ENCODE assay signal across 8 mouse cellular contexts in genomic region chr2:118548421-118549221, GRCm38 (mm10). TPM values are rescaled to one million over a fixed set of nuclear protein-coding genes. Genes with fewer than 3 reads are reported as not detected.
DNase-seq lines count a peak whose midpoint lies in the region; ATAC-seq and TF ChIP-seq lines count a peak whose summit lies in the region.

No protein-coding gene starts in this region.

- H3K9ac ChIP-seq in hindbrain, embryonic 12.5 days = peak overlapping the region; percentile 90
- no peak overlapping the region for H3K9ac ChIP-seq in liver, embryonic 14.5 days (replicated peaks)

- peak; percentile 53 for DNase-seq in lung, adult 2 months
- DNase-seq in lung, adult 18-20 months = no peak
- DNase-seq in embryo, embryonic 10 days (ENCODE audit: low spot score) = peak; percentile 71
- DNase-seq in liver, embryonic 14.5 days (ENCODE audit: low read depth in 3 of 3, low spot score in 3 of 3) = no peak
- DNase-seq in splenic B cell, adult 2 months (ENCODE audit: low read depth, low spot score) = peak; percentile 29
- no peak for DNase-seq in frontal cortex, postnatal 25 days (ENCODE audit: low spot score in 2 of 2)

- H3K9me3 ChIP-seq in hindbrain, embryonic 12.5 days (replicated peaks) = no peaks in the 10 kb centered on the region
- H3K9me3 ChIP-seq in liver, embryonic 14.5 days (ENCODE audit: control insufficient read depth, low read length) = no peaks in the 10 kb centered on the region

- H3K27ac ChIP-seq in hindbrain, embryonic 12.5 days = peak overlapping the region; percentile 79; the same call in 1 of the 2 replicates
- no peak overlapping the region for H3K27ac ChIP-seq in liver, embryonic 14.5 days

- ATAC-seq in hindbrain, embryonic 12.5 days (ENCODE audit: low FRiP score) = peak; percentile 0; the same call in 1 of the 2 replicates
- ATAC-seq in liver, embryonic 14.5 days (ENCODE audit: insufficient read depth) = no peak
- ATAC-seq in megakaryocyte-erythroid progenitor cell, adult 5-6 weeks (replicated peaks; ENCODE audit: low FRiP score, low TSS enrichment, poor library complexity, severe bottlenecking) = no peak

- peaks cover 7% of the 10 kb centered on the region for H3K27me3 ChIP-seq in hindbrain, embryonic 12.5 days
- peaks cover 23% of the 10 kb centered on the region for H3K27me3 ChIP-seq in liver, embryonic 14.5 days (ENCODE audit: control insufficient read depth, insufficient read depth, low read length)
- H3K27me3 ChIP-seq in splenic B cell, adult 2 months (ENCODE audit: control insufficient read depth, insufficient read depth, low read length, poor library complexity, severe bottlenecking) = no peaks in the 10 kb centered on the region

- no peaks in the 10 kb centered on the region for H3K36me3 ChIP-seq in hindbrain, embryonic 12.5 days
- no peaks in the 10 kb centered on the region for H3K36me3 ChIP-seq in liver, embryonic 14.5 days (replicated peaks; ENCODE audit: control insufficient read depth, insufficient read depth, low read depth)
- H3K36me3 ChIP-seq in splenic B cell, adult 2 months (ENCODE audit: control insufficient read depth, insufficient read depth, low read length, poor library complexity, severe bottlenecking) = no peaks in the 10 kb centered on the region

- WGBS in lung, adult 2 months = under 1% methylated on average over 18 of the region's 18 CpGs
- under 1% methylated on average over 18 of the region's 18 CpGs for WGBS in hindbrain, embryonic 12.5 days
- 1% methylated on average over 18 of the region's 18 CpGs for WGBS in liver, embryonic 14.5 days (ENCODE audit: insufficient replicate concordance)

- peak; percentile 39; the same call in 1 of the 2 replicates for TF ChIP-seq POLR2A in lung, adult 2 months (IDR thresholded peaks at IDR 0.05; ENCODE audit: borderline replicate concordance, extremely low read depth, low read depth, low read length)

- peaks cover 21% of the 10 kb centered on the region for H3K4me1 ChIP-seq in lung, adult 2 months (ENCODE audit: control insufficient read depth, insufficient read depth, low read length)
- peaks cover 58% of the 10 kb centered on the region for H3K4me1 ChIP-seq in hindbrain, embryonic 12.5 days
- H3K4me1 ChIP-seq in liver, embryonic 14.5 days (replicated peaks; ENCODE audit: control insufficient read depth in 2 of 2, insufficient read depth in 2 of 2, low read length in 1 of 2) = peaks cover 0 to 24% of the 10 kb centered on the region in 2 experiments

- no peak for TF ChIP-seq CTCF in lung, adult 2 months (IDR thresholded peaks at IDR 0.05; ENCODE audit: insufficient read depth, low read length)
- no peak for TF ChIP-seq CTCF in liver, embryonic 14.5 days (IDR thresholded peaks at IDR 0.05; ENCODE audit: low read depth)

- no peak for TF ChIP-seq EP300 in liver, embryonic 14.5 days (IDR thresholded peaks at IDR 0.05; ENCODE audit: low read depth)

- H3K4me3 ChIP-seq in lung, adult 2 months (replicated peaks; ENCODE audit: extremely low read depth, low read depth, low read length) = peak overlapping the region; percentile 86
- H3K4me3 ChIP-seq in hindbrain, embryonic 12.5 days = peak overlapping the region; percentile 89
- peak overlapping the region; percentile 57 for H3K4me3 ChIP-seq in liver, embryonic 14.5 days (ENCODE audit: insufficient read depth in 1 of 2, low read depth in 2 of 2, low read length in 2 of 2)

- peak overlapping the region; percentile 90 for H3K4me2 ChIP-seq in hindbrain, embryonic 12.5 days (replicated peaks)
- H3K4me2 ChIP-seq in liver, embryonic 14.5 days (ENCODE audit: low read depth) = peak overlapping the region; percentile 61

RNA-seq across cellular contexts. Expression of gene Bmf, which starts 0.9 kb away (rescaled TPM):
- polyA plus RNA-seq in lung, adult 2 months (2012; rRNA removed) = 31.5 and 35.9 TPM in 2 replicates
- 5.4 and 6.2 TPM in 2 replicates for polyA plus RNA-seq in hindbrain, embryonic 12.5 days (2016; fragmentation: Nextera tagmentation; extraction: Ambion mirVana)
- polyA plus RNA-seq in liver, embryonic 14.5 days (2012; rRNA removed) = 0.82 and 0.87 TPM in 2 replicates
- polyA plus RNA-seq in liver, embryonic 14.5 days (2014; fragmentation: Nextera tagmentation; extraction: Ambion mirVana) = 0.69 and 0.70 TPM in 2 replicates
- 1.2 TPM in 1 of 2 replicates, not detected in the other for total RNA-seq in megakaryocyte-erythroid progenitor cell, adult 5-6 weeks (2014; fragmentation: Nextera tagmentation)
- 1.3 and 2.1 TPM in 2 replicates for total RNA-seq in megakaryocyte-erythroid progenitor cell, adult 5-6 weeks (2017)

RNA-seq across cellular contexts. Expression of gene Bub1b, which starts 49.4 kb away (rescaled TPM):
- polyA plus RNA-seq in lung, adult 2 months (2012; rRNA removed) = 1.0 and 2.7 TPM in 2 replicates
- 63.2 and 65.8 TPM in 2 replicates for polyA plus RNA-seq in hindbrain, embryonic 12.5 days (2016; fragmentation: Nextera tagmentation; extraction: Ambion mirVana)
- polyA plus RNA-seq in liver, embryonic 14.5 days (2012; rRNA removed) = 26.0 and 33.6 TPM in 2 replicates
- polyA plus RNA-seq in liver, embryonic 14.5 days (2014; fragmentation: Nextera tagmentation; extraction: Ambion mirVana) = 40.2 and 46.6 TPM in 2 replicates
- total RNA-seq in megakaryocyte-erythroid progenitor cell, adult 5-6 weeks (2014; fragmentation: Nextera tagmentation) = 51.3 and 64.1 TPM in 2 replicates
- 89.9 and 103 TPM in 2 replicates for total RNA-seq in megakaryocyte-erythroid progenitor cell, adult 5-6 weeks (2017)

Comparison
In these comparisons a context has a peak if more than half of its experiments do, and no peak if none do; other contexts are left out.
1. DNase-seq: peak in lung, adult 2 months (single experiment), embryo, embryonic 10 days (single experiment) and splenic B cell, adult 2 months (single experiment); none in lung, adult 18-20 months (0 of 2), liver, embryonic 14.5 days (0 of 3) and frontal cortex, postnatal 25 days (0 of 2).
2. Peak in every context shown above with its lines, with median percentiles within 50 percentile points of each other: H3K4me3 ChIP-seq.